Mouse (Mus musculus): ENCODE measurements around the gene Serpinc1. TPM values are rescaled to one million over a fixed set of nuclear protein-coding genes. Genes with fewer than 3 reads are reported as not detected.

Gene Serpinc1
- 4.4 TPM for polyA plus RNA-seq (2014; fragmentation: Illumina TruSeq; extraction: RNeasy Lipid Tissue Mini Kit (QIAGEN cat#74804))

GRCm38 (mm10) chr1:160978071-160978735, at the start of gene Serpinc1:
Serpinc1 (plus strand) TSS chr1:160978585.

DNA sequence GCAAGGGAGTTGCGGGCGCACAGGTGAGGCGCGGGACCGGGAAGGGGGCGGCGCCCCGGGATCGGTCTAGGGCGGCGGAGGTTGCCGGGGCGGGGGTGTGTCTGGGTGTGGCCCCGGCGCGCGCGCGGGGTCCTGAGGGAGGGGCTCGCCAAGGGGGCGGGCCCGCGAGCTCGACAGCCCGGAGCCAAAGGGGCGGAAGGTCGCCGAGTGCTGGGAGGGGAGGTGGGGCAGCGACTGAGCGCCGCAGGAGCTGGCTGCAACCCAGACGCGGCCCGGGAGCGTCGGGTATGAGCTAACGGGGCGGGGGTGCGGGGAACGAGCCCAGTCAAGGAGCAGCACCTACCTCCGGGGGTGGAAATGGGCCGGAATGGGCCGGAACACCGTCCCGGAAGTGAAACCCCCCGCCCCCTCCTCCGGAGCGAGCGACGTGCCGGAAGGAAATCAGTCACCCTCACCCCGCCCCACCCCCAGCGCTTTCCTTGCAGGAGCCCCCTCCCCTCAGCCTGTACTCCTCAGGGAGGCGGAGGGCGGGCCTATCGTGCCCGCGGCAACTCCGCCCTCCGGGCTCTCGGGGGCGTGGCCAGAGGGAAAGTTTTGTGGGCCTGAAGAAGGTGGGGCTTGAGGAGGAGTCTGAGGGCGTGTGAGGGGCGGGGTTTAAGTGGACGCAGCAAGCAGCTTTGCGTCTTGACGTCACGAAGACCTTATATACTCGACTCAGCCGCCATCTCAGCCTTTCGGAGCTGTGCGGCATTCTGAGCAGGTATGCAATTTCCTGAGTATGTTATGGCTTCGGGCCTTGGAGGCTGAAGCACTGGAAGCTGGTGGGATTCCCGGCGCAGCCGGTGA, 56.3 kb downstream of the Serpinc1 start, which contains the start of gene Zbtb37:
Zbtb37 (minus strand) TSS at position 415 of the 846 bp plus-strand sequence.

Other genes with a start within 250 kb of the Serpinc1 start
- gene Rabgap1l, start 185.4 kb upstream of the Serpinc1 start, polyA plus RNA-seq (2014; fragmentation: Illumina TruSeq; extraction: RNeasy Lipid Tissue Mini Kit (QIAGEN cat#74804)), result 181 TPM
- 56.6 TPM for gene Rc3h1, start 72.2 kb upstream of the Serpinc1 start, polyA plus RNA-seq (2014; fragmentation: Illumina TruSeq; extraction: RNeasy Lipid Tissue Mini Kit (QIAGEN cat#74804))
- 20.8 TPM for gene Zbtb37, start 56.3 kb downstream of the Serpinc1 start, polyA plus RNA-seq (2014; fragmentation: Illumina TruSeq; extraction: RNeasy Lipid Tissue Mini Kit (QIAGEN cat#74804))
- 14.6 TPM for gene Dars2, start 92.1 kb downstream of the Serpinc1 start, polyA plus RNA-seq (2014; fragmentation: Illumina TruSeq; extraction: RNeasy Lipid Tissue Mini Kit (QIAGEN cat#74804))
- 21.6 TPM for gene Cenpl, start 92.1 kb downstream of the Serpinc1 start, polyA plus RNA-seq (2014; fragmentation: Illumina TruSeq; extraction: RNeasy Lipid Tissue Mini Kit (QIAGEN cat#74804))
- 39.4 TPM for gene Klhl20, start 152.9 kb downstream of the Serpinc1 start, polyA plus RNA-seq (2014; fragmentation: Illumina TruSeq; extraction: RNeasy Lipid Tissue Mini Kit (QIAGEN cat#74804))
- gene Ankrd45, start 164.1 kb downstream of the Serpinc1 start, polyA plus RNA-seq (2014; fragmentation: Illumina TruSeq; extraction: RNeasy Lipid Tissue Mini Kit (QIAGEN cat#74804)), result 2.0 TPM
- gene Tex50, start 180.7 kb downstream of the Serpinc1 start, polyA plus RNA-seq (2014; fragmentation: Illumina TruSeq; extraction: RNeasy Lipid Tissue Mini Kit (QIAGEN cat#74804)), result not detected